Mouse (Mus musculus): Measurements from ENCODE around the gene Tbx6. TPM values are rescaled to one million over a fixed set of nuclear protein-coding genes. Genes with fewer than 3 reads are reported as not detected.
A peak's percentile ranks its signal among the peaks of the same experiment; 100 is the strongest.
"Not testable (repeated sequence)": the region's sequence is repeated elsewhere in the genome, so short reads cannot be mapped to it uniquely, and the experiment has no call there.

Tbx6 gene
- total and polyA plus RNA-seq, 2 experiments from 2014 or later, result 0.16 to 0.21 TPM

DNA sequence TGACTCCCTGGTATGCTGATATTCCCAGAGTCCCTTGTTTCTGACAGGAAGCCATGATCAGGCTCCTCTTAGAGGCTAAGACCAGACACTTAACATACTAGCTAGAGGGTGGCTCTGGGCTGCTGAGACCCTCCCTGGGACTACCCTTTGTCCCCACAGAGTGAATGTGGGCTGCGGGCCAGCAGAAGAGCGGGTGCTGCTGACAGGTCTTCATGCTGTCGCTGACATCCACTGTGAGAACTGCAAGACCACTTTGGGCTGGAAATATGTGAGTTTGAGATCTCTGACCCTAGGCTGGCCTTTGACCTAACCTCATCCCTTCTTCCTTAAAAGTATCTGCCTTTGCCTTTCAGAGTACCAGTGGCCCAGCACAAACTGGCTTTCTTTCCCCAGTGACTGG, 3.1 kb upstream of the Tbx6 start:
- H3K27ac ChIP-seq (ENCODE audit: low read depth, low read length), result 0 out of 2 replicates have a peak overlapping the region, but pooled peaks have one; percentile 72
- 80% methylated on average over 3 of the region's 3 CpGs for WGBS
- no peak for TF ChIP-seq CTCF (IDR thresholded peaks at IDR 0.05)
- peaks cover 13% of the 10 kb centered on the region for H3K4me1 ChIP-seq (ENCODE audit: insufficient read depth, low read length)
- H3K36me3 ChIP-seq (ENCODE audit: insufficient read depth, low read length), result 0 out of 2 replicates have a peak, but pooled peaks cover 2% of the 10 kb centered on the region
- no peak for ATAC-seq (ENCODE audit: low FRiP score)
- H3K27me3 ChIP-seq (ENCODE audit: insufficient read depth, low read length), result no peaks in the 10 kb centered on the region
- DNase-seq (ENCODE audit: low spot score), result no peak
- peak overlapping the region; percentile 98; the same call in 1 of the 2 replicates for H3K4me2 ChIP-seq (ENCODE audit: low read depth, low read length, poor library complexity, severe bottlenecking)
- H3K4me3 ChIP-seq (ENCODE audit: low read depth, low read length), result no peak overlapping the region; the same call in 1 of the 2 replicates
- no peak overlapping the region; the same call in 1 of the 2 replicates for H3K9ac ChIP-seq (replicated peaks; ENCODE audit: low read length, poor library complexity, severe bottlenecking)
- H3K9me3 ChIP-seq (ENCODE audit: low read length), result no peaks in the 10 kb centered on the region

DNA sequence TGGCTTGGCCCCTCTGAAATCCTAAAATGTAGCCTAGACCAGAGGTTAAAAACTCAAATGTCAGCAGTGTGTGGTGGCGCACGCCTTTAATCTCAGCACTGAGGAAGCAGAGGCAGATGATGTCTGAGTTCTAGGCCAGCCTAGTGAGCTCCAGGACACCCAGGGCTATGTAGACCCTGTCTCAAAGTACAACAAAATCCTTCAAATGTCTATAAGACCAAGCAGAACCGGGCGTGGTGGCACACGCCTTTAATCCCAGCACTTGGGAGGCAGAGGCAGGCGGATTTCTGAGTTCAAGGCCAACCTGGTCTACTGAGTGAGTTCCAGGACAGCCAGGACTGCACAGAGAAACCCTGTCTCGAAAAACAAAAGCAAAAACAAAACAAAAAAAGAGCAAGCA, 2.2 kb upstream of the Tbx6 start:
- H3K9ac ChIP-seq (replicated peaks; ENCODE audit: low read length, poor library complexity, severe bottlenecking); H3K27ac ChIP-seq (ENCODE audit: low read depth, low read length); H3K4me3 ChIP-seq (ENCODE audit: low read depth, low read length); H3K36me3 ChIP-seq (ENCODE audit: insufficient read depth, low read length); H3K4me2 ChIP-seq (ENCODE audit: low read depth, low read length, poor library complexity, severe bottlenecking); H3K9me3 ChIP-seq (ENCODE audit: low read length); H3K27me3 ChIP-seq (ENCODE audit: insufficient read depth, low read length); ATAC-seq (ENCODE audit: low FRiP score); DNase-seq (ENCODE audit: low spot score): not testable (repeated sequence)
- WGBS, result 92% methylated on average over 7 of the region's 7 CpGs
- peaks cover 13% of the 10 kb centered on the region for H3K4me1 ChIP-seq (ENCODE audit: insufficient read depth, low read length)

DNA sequence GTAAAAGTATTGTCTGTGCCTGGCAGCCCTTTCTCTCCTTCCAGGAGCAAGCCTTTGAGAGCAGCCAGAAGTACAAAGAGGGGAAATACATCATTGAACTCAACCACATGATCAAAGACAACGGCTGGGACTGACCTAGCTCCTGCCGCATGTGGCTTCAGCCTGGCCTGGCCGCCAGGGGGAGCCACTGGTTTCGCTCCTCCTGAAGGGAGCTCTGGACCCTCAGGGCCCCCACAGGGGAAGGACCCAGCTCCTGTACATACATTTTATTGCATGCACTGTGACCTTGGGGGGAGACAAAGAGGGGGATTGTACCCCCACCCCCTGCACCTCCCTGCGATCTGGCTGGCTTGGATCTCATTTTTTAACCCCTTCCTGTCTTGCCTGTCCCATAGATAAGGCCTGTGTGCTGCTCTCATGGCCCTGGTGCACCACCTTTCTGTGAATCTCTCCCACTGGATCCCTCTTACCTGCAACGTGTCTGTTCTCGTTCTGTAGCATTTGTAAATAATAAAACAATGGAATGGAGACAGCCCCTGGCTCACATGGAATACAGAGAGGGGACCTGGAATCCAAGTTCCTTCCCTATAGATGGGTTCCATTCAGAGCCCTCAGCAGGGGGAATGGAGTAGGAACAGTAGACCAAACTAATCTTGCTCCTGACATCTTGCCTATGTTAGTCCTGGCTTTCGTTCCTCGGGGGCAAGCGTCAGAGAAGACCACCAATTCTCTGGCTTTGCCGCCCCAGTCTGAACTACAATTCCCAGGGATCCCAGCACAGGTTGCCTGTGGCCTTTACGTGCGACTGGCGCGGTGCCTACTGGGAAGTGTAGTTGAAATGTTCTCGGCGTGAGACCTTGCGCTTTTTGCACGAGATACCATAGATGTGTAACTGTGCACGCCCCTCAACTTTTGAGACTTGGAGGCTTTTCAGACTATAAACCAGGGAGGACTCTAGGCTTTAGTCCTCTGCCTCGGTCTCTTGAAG, 1.0 kb upstream of the Tbx6 start:
- Histone ChIP-seq H3K4me2 (ENCODE audit: low read depth, low read length, poor library complexity, severe bottlenecking) (peak overlapping the region; percentile 93), H3K4me3 (ENCODE audit: low read depth, low read length) (peak overlapping the region; percentile 41), H3K9ac (replicated peaks; ENCODE audit: low read length, poor library complexity, severe bottlenecking) (peak overlapping the region; percentile 66), H3K4me1 (ENCODE audit: insufficient read depth, low read length) (peaks cover 13% of the 10 kb centered on the region), H3K36me3 (ENCODE audit: insufficient read depth, low read length) (peaks cover 12% of the 10 kb centered on the region), H3K27ac (ENCODE audit: low read depth, low read length) (peak overlapping the region; percentile 85), H3K27me3 (ENCODE audit: insufficient read depth, low read length) (no peaks in the 10 kb centered on the region), H3K9me3 (ENCODE audit: low read length) (no peaks in the 10 kb centered on the region)
- DNase-seq (ENCODE audit: low spot score), result peak; percentile 95
- ATAC-seq (ENCODE audit: low FRiP score), result peak; percentile 82
- under 1% methylated on average over 21 of the region's 21 CpGs for WGBS
- TF ChIP-seq CTCF (IDR thresholded peaks at IDR 0.05), result peak; percentile 91

DNA sequence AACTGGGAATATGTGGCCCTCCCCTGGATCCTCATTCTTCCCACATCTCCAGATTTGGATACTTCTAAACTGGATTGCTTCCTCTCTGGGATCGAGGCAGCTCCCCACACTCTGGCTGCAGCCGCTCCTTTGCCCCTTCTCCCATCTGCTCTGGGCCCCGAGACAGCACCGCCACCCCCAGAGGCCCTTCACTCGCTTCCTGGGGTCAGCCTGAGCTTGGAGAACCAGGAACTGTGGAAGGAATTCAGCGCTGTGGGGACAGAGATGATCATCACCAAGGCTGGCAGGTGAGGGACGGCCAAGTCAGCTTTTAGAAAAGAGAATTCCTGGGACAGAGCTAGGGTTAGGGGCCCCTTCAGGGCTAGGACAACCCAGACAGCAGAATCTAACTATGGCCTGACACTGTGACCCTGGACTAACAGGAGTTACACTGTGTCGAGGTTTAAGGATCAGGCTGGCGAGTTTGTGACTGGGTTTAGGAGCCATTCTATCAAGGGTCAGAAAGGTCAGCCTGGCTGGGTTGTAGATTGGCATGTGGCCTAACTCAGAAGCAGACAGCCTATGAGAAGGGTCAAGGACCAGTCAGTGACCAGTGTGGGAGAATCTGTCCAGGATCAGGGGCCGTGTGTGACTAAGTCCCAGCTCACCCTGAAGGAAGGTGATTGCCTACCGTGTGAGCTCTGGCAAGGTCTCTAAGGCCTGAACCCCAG, 533 bp downstream of the Tbx6 start:
- no peak overlapping the region for H3K9ac ChIP-seq (replicated peaks; ENCODE audit: low read length, poor library complexity, severe bottlenecking)
- H3K27ac ChIP-seq (ENCODE audit: low read depth, low read length), result no peak overlapping the region
- H3K4me1 ChIP-seq (ENCODE audit: insufficient read depth, low read length), result peaks cover 13% of the 10 kb centered on the region
- peaks cover 23% of the 10 kb centered on the region for H3K36me3 ChIP-seq (ENCODE audit: insufficient read depth, low read length)
- H3K4me2 ChIP-seq (ENCODE audit: low read depth, low read length, poor library complexity, severe bottlenecking), result no peak overlapping the region
- no peak for DNase-seq (ENCODE audit: low spot score)
- no peak for TF ChIP-seq CTCF (IDR thresholded peaks at IDR 0.05)
- no peak overlapping the region; the same call in 1 of the 2 replicates for H3K4me3 ChIP-seq (ENCODE audit: low read depth, low read length)
- ATAC-seq (ENCODE audit: low FRiP score), result no peak
- 39% methylated on average over 11 of the region's 11 CpGs for WGBS
- H3K9me3 ChIP-seq (ENCODE audit: low read length), result no peaks in the 10 kb centered on the region
- no peaks in the 10 kb centered on the region for H3K27me3 ChIP-seq (ENCODE audit: insufficient read depth, low read length)

- no peak overlapping the region for H3K4me2 ChIP-seq (ENCODE audit: low read depth, low read length, poor library complexity, severe bottlenecking)
These were observed 1.4 kb downstream of the Tbx6 start for GRCm38 (mm10) chr7:126782693-126783092.

More at GRCm38 (mm10) chr7:126782693-126783092, 1.4 kb downstream of the Tbx6 start:
- no peak for DNase-seq (ENCODE audit: low spot score)
- WGBS, result 83% methylated on average over 13 of the region's 13 CpGs
- no peak for ATAC-seq (ENCODE audit: low FRiP score)
- Histone ChIP-seq H3K27ac (ENCODE audit: low read depth, low read length) (no peak overlapping the region), H3K27me3 (ENCODE audit: insufficient read depth, low read length) (no peaks in the 10 kb centered on the region), H3K36me3 (ENCODE audit: insufficient read depth, low read length) (peaks cover 32% of the 10 kb centered on the region), H3K4me3 (ENCODE audit: low read depth, low read length) (no peak overlapping the region), H3K9ac (replicated peaks; ENCODE audit: low read length, poor library complexity, severe bottlenecking) (no peak overlapping the region), H3K9me3 (ENCODE audit: low read length) (no peaks in the 10 kb centered on the region), H3K4me1 (ENCODE audit: insufficient read depth, low read length) (peaks cover 11% of the 10 kb centered on the region)
- no peak for TF ChIP-seq CTCF (IDR thresholded peaks at IDR 0.05)

Data from midbrain, postnatal 0 days (tissue).